21 mouse cellular contexts compared by ENCODE assay signal in the genomic region with DNA sequence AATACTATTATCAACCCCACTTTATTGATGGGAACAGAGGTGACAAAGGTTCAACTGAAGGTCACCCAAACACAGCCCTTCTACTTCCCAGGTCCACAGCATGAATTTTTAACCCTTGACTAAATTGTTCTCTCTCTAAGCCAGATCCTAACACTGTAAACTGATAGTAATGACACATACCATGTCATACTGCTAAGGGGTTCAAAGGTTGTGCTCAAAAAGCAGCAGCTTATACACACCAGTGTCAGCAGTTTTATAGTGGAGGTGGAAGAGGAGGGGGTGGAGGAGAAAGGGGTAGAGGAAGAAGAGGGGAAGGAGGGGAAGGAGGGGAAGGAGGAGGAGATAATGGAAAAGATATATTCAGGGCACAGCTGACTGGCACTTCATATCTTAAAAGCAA. TPM values are rescaled to one million over a fixed set of nuclear protein-coding genes. Genes with fewer than 3 reads are reported as not detected.
DNase-seq lines count a peak whose midpoint lies in the region; ATAC-seq and TF ChIP-seq lines count a peak whose summit lies in the region.
"Had no signal": no experiment of that assay in that cellular context is flagged by ENCODE, and none has a peak within 500 bp of the region (broad histone marks: within the 10 kb centered on the region; RNA-seq: fewer than 3 reads in every experiment).

No protein-coding gene starts in this region.

- TF ChIP-seq POLR2A in liver, adult 2 months (IDR thresholded peaks at IDR 0.05; ENCODE audit: extremely low read depth, insufficient read depth, low read length) = no peak

- no peaks in the 10 kb centered on the region for H3K36me3 ChIP-seq in liver, adult 2 months (ENCODE audit: control insufficient read depth, insufficient read depth, low read length)
- H3K36me3 ChIP-seq in liver, embryonic 11.5 days (ENCODE audit: control insufficient read depth, insufficient read depth, low read length) = no peaks in the 10 kb centered on the region
- no peaks in the 10 kb centered on the region for H3K36me3 ChIP-seq in intestine, embryonic 15.5 days
- no peaks in the 10 kb centered on the region for H3K36me3 ChIP-seq in intestine, postnatal 0 days (ENCODE audit: control insufficient read depth, insufficient read depth)
- H3K36me3 ChIP-seq: embryonic facial prominence, embryonic 10.5 days; embryonic facial prominence, embryonic 12.5 days; forebrain, embryonic 15.5 days had no signal

- H3K4me3 ChIP-seq in liver, adult 2 months (ENCODE audit: insufficient read depth, low read depth, low read length) = no peak overlapping the region
- H3K4me3 ChIP-seq in liver, embryonic 11.5 days (ENCODE audit: low read depth, low read length) = no peak overlapping the region
- no peak overlapping the region for H3K4me3 ChIP-seq in intestine, embryonic 15.5 days (replicated peaks)
- no peak overlapping the region for H3K4me3 ChIP-seq in intestine, postnatal 0 days (ENCODE audit: low read depth, low read length)
- H3K4me3 ChIP-seq: embryonic facial prominence, embryonic 10.5 days; embryonic facial prominence, embryonic 12.5 days; forebrain, embryonic 13.5 days; forebrain, embryonic 15.5 days had no signal

- H3K27ac ChIP-seq in liver, adult 2 months (replicated peaks; ENCODE audit: insufficient read depth, low read depth, low read length) = no peak overlapping the region
- H3K27ac ChIP-seq in liver, embryonic 11.5 days (ENCODE audit: low read depth, low read length) = no peak overlapping the region
- H3K27ac ChIP-seq in intestine, embryonic 15.5 days = no peak overlapping the region
- H3K27ac ChIP-seq in intestine, postnatal 0 days (ENCODE audit: low read depth, low read length) = no peak overlapping the region
- H3K27ac ChIP-seq: embryonic facial prominence, embryonic 10.5 days; embryonic facial prominence, embryonic 12.5 days; forebrain, embryonic 13.5 days; forebrain, embryonic 15.5 days had no signal

- no peaks in the 10 kb centered on the region for H3K9me3 ChIP-seq in liver, embryonic 11.5 days (ENCODE audit: control insufficient read depth, low read length)
- no peaks in the 10 kb centered on the region for H3K9me3 ChIP-seq in intestine, embryonic 15.5 days
- no peaks in the 10 kb centered on the region for H3K9me3 ChIP-seq in intestine, postnatal 0 days (ENCODE audit: control insufficient read depth)
- H3K9me3 ChIP-seq: embryonic facial prominence, embryonic 10.5 days; embryonic facial prominence, embryonic 12.5 days; forebrain, embryonic 13.5 days; forebrain, embryonic 15.5 days had no signal

- no peak for ATAC-seq in liver, embryonic 11.5 days (replicated peaks; ENCODE audit: low FRiP score)
- peak; percentile 72 for ATAC-seq in intestine, embryonic 15.5 days
- ATAC-seq in intestine, postnatal 0 days = 0 out of 2 replicates have a peak, but pooled peaks have one; percentile 57
- ATAC-seq: activated CD4-positive, CD25-positive, alpha-beta regulatory T cell, adult 4 months; forebrain, embryonic 13.5 days; forebrain, embryonic 15.5 days; Patski had no signal

- H3K9ac ChIP-seq in liver, adult 2 months (ENCODE audit: low read depth, low read length) = no peak overlapping the region
- H3K9ac ChIP-seq in liver, embryonic 11.5 days (ENCODE audit: low read depth, low read length) = no peak overlapping the region
- H3K9ac ChIP-seq in intestine, embryonic 15.5 days = no peak overlapping the region
- no peak overlapping the region for H3K9ac ChIP-seq in intestine, postnatal 0 days (ENCODE audit: low read depth, low read length)
- H3K9ac ChIP-seq: embryonic facial prominence, embryonic 12.5 days; forebrain, embryonic 13.5 days; forebrain, embryonic 15.5 days had no signal

- DNase-seq in liver, adult 2 months (ENCODE audit: extremely low read depth, low read depth, low spot score) = peak; percentile 28
- no peak for DNase-seq in liver, embryonic 11.5 days (ENCODE audit: low spot score)
- DNase-seq in urinary bladder, adult 2 months (ENCODE audit: low spot score) = no peak
- DNase-seq in lung, postnatal 36 days = no peak
- DNase-seq: adrenal gland, adult 8-10 months; adrenal gland, postnatal 14 days; adrenal gland, postnatal 36 days; cerebellum, adult 11-12 months; cerebellum, adult 2 months; cerebellum, adult 9-10 months had no signal

- H3K79me2 ChIP-seq in liver, adult 2 months (ENCODE audit: control insufficient read depth, insufficient read depth, low read length) = no peaks in the 10 kb centered on the region; the same call in 1 of the 2 replicates

- no peak overlapping the region for H3K4me2 ChIP-seq in liver, embryonic 11.5 days
- H3K4me2 ChIP-seq in intestine, embryonic 15.5 days (replicated peaks) = no peak overlapping the region
- no peak overlapping the region for H3K4me2 ChIP-seq in intestine, postnatal 0 days (replicated peaks; ENCODE audit: low read depth)
- H3K4me2 ChIP-seq: embryonic facial prominence, embryonic 12.5 days; forebrain, embryonic 13.5 days; forebrain, embryonic 15.5 days had no signal

- H3K4me1 ChIP-seq in liver, adult 2 months (ENCODE audit: control insufficient read depth, insufficient read depth, low read length) = peaks cover 3% of the 10 kb centered on the region
- no peaks in the 10 kb centered on the region for H3K4me1 ChIP-seq in liver, embryonic 11.5 days (replicated peaks; ENCODE audit: control insufficient read depth, insufficient read depth, low read length)
- H3K4me1 ChIP-seq in intestine, embryonic 15.5 days (replicated peaks) = 0 out of 2 replicates have a peak, but pooled peaks cover 5% of the 10 kb centered on the region
- no peaks in the 10 kb centered on the region for H3K4me1 ChIP-seq in intestine, postnatal 0 days (replicated peaks; ENCODE audit: control insufficient read depth, insufficient read depth, low read length)
- H3K4me1 ChIP-seq: forebrain, embryonic 13.5 days; forebrain, embryonic 15.5 days had no signal

- H3K27me3 ChIP-seq in liver, adult 2 months (ENCODE audit: control insufficient read depth, insufficient read depth, low read length) = no peaks in the 10 kb centered on the region
- no peaks in the 10 kb centered on the region for H3K27me3 ChIP-seq in liver, embryonic 11.5 days (replicated peaks; ENCODE audit: control insufficient read depth, insufficient read depth, low read length)
- no peaks in the 10 kb centered on the region for H3K27me3 ChIP-seq in intestine, embryonic 15.5 days (replicated peaks)
- no peaks in the 10 kb centered on the region for H3K27me3 ChIP-seq in intestine, postnatal 0 days (replicated peaks; ENCODE audit: control insufficient read depth, insufficient read depth, low read length)
- H3K27me3 ChIP-seq: embryonic facial prominence, embryonic 12.5 days; forebrain, embryonic 13.5 days; forebrain, embryonic 15.5 days; Patski had no signal

- no peak for TF ChIP-seq CTCF in liver, adult 2 months (IDR thresholded peaks at IDR 0.05; ENCODE audit: low read depth, low read length)
- no peak for TF ChIP-seq CTCF in intestine, postnatal 0 days (IDR thresholded peaks at IDR 0.05; ENCODE audit: low read depth)

RNA-seq across cellular contexts. Expression of a gene that starts 20.4 kb away (rescaled TPM):
- 2.9 and 3.8 TPM in 2 replicates for total RNA-seq in liver, adult 2 months (2014; rRNA removed)
- polyA plus RNA-seq in liver, adult 2 months (2012; rRNA removed) = 0.87 and 0.93 TPM in 2 replicates
- 0.08 and 0.10 TPM in 2 replicates for polyA plus RNA-seq in liver, embryonic 11.5 days (2014; fragmentation: Nextera tagmentation; extraction: Ambion mirVana)
- 0.11 and 0.15 TPM in 2 replicates for polyA plus RNA-seq in intestine, embryonic 15.5 days (2015; fragmentation: Nextera tagmentation; extraction: Ambion mirVana)
- 0.24 and 0.25 TPM in 2 replicates for polyA plus RNA-seq in intestine, postnatal 0 days (2015; fragmentation: Nextera tagmentation; extraction: Ambion mirVana)
- 0.76 and 1.0 TPM in 2 replicates for polyA plus RNA-seq in urinary bladder, adult 2 months (2012; rRNA removed)
- polyA plus RNA-seq: activated CD4-positive, CD25-positive, alpha-beta regulatory T cell, adult 4 months had no signal

RNA-seq across cellular contexts. Expression of a gene that starts 57.4 kb away (rescaled TPM):
- 231 and 250 TPM in 2 replicates for total RNA-seq in liver, adult 2 months (2014; rRNA removed)
- polyA plus RNA-seq in liver, adult 2 months (2012; rRNA removed) = 56.6 and 71.3 TPM in 2 replicates
- polyA plus RNA-seq in liver, embryonic 11.5 days (2014; fragmentation: Nextera tagmentation; extraction: Ambion mirVana) = 7.5 and 8.7 TPM in 2 replicates
- polyA plus RNA-seq in intestine, embryonic 15.5 days (2015; fragmentation: Nextera tagmentation; extraction: Ambion mirVana) = 0.08 and 0.23 TPM in 2 replicates
- not detected in 2 replicates for polyA plus RNA-seq in intestine, postnatal 0 days (2015; fragmentation: Nextera tagmentation; extraction: Ambion mirVana)
- not detected in 2 replicates for polyA plus RNA-seq in urinary bladder, adult 2 months (2012; rRNA removed)
- polyA plus RNA-seq: activated CD4-positive, CD25-positive, alpha-beta regulatory T cell, adult 4 months; C2C12; embryonic facial prominence, embryonic 10.5 days; embryonic facial prominence, embryonic 12.5 days; embryonic facial prominence, embryonic 14.5 days; forebrain, embryonic 11.5 days; forebrain, embryonic 13.5 days; forebrain, embryonic 15.5 days; Patski had no signal
